Mouse (Mus musculus) myocyte (in vitro differentiated cells): ENCODE results near the gene Sod1.
"Not testable (repeated sequence)": the region's sequence is repeated elsewhere in the genome, so short reads cannot be mapped to it uniquely, and the experiment has no call there.

ENCODE experiments used
- CEBPB ChIP-seq: IDR thresholded peaks from 2 replicates; pipeline ENCODE4 v1.6.1; 2011; ENCODE audit warnings: mild to moderate bottlenecking, moderate library complexity; ENCODE audit not compliant: poor library complexity, insufficient read depth, severe bottlenecking
- E2F4 ChIP-seq: IDR thresholded peaks from one replicate; pipeline ENCODE4 v1.6.1; 2011; ENCODE audit warnings: mild to moderate bottlenecking, control low read depth, moderate library complexity; ENCODE audit not compliant: insufficient read depth
- MAX ChIP-seq: IDR thresholded peaks from one replicate; pipeline ENCODE4 v1.6.1; 2011; ENCODE audit warnings: low read depth, mild to moderate bottlenecking, control low read depth
- MYOD1 ChIP-seq, 3 experiments: IDR thresholded peaks; one replicate each; pipeline ENCODE4 v1.6.1; 2011; ENCODE audit warnings: control low read depth in 2 of 3, low read depth in 2 of 3, mild to moderate bottlenecking in 2 of 3, moderate library complexity in 1 of 3; ENCODE audit not compliant: insufficient read length in 2 of 3, control insufficient read depth in 1 of 3
- MYOG ChIP-seq, 3 experiments: IDR thresholded peaks; one replicate each; pipeline ENCODE4 v1.6.1; 2011; ENCODE audit warnings: control low read depth in 2 of 3, low read depth in 2 of 3, mild to moderate bottlenecking in 2 of 3; ENCODE audit not compliant: insufficient read length in 2 of 3, control insufficient read depth in 1 of 3, insufficient read depth in 1 of 3
- POLR2A ChIP-seq: IDR thresholded peaks from one replicate; pipeline ENCODE4 v1.6.1; 2011; ENCODE audit warnings: low read depth, mild to moderate bottlenecking, control low read depth, moderate library complexity; ENCODE audit not compliant: insufficient read length
- POLR2AphosphoS2 ChIP-seq: IDR thresholded peaks from one replicate; pipeline ENCODE4 v1.6.1; 2011; ENCODE audit warnings: low read depth, control low read depth; ENCODE audit not compliant: insufficient read length
- TCF12 ChIP-seq: IDR thresholded peaks from one replicate; pipeline ENCODE4 v1.6.1; 2011; ENCODE audit warnings: mild to moderate bottlenecking, control low read depth; ENCODE audit not compliant: poor library complexity, insufficient read depth, severe bottlenecking
- USF1 ChIP-seq: IDR thresholded peaks from one replicate; pipeline ENCODE4 v1.6.1; 2011; ENCODE audit warnings: low read depth, mild to moderate bottlenecking, control low read depth, moderate library complexity

DNA sequence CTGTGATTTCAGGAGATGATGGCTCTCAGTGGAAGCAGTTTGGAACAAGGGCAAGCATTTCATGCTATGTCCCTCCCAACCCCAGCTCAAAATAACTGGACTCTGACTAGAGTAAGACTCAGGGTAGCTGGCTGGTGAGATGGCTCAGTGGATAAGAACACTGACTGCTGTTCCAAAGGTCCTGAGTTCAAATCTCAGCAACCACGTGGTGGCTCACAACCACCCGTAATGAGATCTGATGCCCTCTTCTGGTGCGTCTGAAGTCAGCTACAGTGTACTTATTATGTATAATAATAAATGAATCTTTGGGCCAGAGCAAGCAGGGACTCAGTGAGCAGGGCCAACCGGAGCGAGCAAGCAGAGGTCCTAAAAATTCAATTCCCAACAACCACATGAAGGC lies 4.7 kb upstream of the Sod1 start:
- not testable (repeated sequence) for TF ChIP-seq MYOG (IDR thresholded peaks at IDR 0.05; ENCODE audit: control insufficient read depth in 1 of 3, insufficient read depth in 1 of 3, insufficient read length in 2 of 3, low read depth in 2 of 3); E2F4; TCF12; POLR2A; MYOD1 (IDR thresholded peaks at IDR 0.05; ENCODE audit: control insufficient read depth in 1 of 3, insufficient read length in 2 of 3, low read depth in 2 of 3); CEBPB; POLR2AphosphoS2; MAX; USF1
